Mouse (Mus musculus): ENCODE measurements around the gene Rbm48. TPM values are rescaled to one million over a fixed set of nuclear protein-coding genes. Genes with fewer than 3 reads are reported as not detected.
"Not testable (repeated sequence)": the region's sequence is repeated elsewhere in the genome, so short reads cannot be mapped to it uniquely, and the experiment has no call there.

Rbm48 gene
- 14.4 and 18.1 TPM in 2 replicates for polyA plus RNA-seq (2015; fragmentation: Nextera tagmentation; extraction: Ambion mirVana)

- Histone ChIP-seq H3K4me1 (peaks cover 15% of the 10 kb centered on the region), H3K27ac (0 out of 2 replicates have a peak within 1 kb of the TSS, but pooled peaks have one; percentile 35), H3K27me3 (no peaks in the 10 kb centered on the region), H3K9me3 (no peaks in the 10 kb centered on the region), H3K4me2 (peak within 1 kb of the TSS; percentile 85), H3K36me3 (peaks cover 13% of the 10 kb centered on the region), H3K9ac (peak within 1 kb of the TSS; percentile 70), H3K4me3 (peak within 1 kb of the TSS; percentile 60)
- WGBS: under 1% methylated on average over 31 of the region's 31 CpGs
- peak; percentile 82 for ATAC-seq (ENCODE audit: insufficient number of reproducible peaks, insufficient read depth, low FRiP score, low TSS enrichment, low read depth)
Measured at GRCm38 (mm10) chr5:3596399-3596766, at the start of gene Rbm48. Rbm48 (minus strand) TSS chr5:3596585.

GRCm38 (mm10) chr5:3645326-3645725 lies 48.9 kb upstream of the Rbm48 start:
- Histone ChIP-seq H3K27me3 (no peaks in the 10 kb centered on the region), H3K4me2 (peak overlapping the region; percentile 65)

DNA sequence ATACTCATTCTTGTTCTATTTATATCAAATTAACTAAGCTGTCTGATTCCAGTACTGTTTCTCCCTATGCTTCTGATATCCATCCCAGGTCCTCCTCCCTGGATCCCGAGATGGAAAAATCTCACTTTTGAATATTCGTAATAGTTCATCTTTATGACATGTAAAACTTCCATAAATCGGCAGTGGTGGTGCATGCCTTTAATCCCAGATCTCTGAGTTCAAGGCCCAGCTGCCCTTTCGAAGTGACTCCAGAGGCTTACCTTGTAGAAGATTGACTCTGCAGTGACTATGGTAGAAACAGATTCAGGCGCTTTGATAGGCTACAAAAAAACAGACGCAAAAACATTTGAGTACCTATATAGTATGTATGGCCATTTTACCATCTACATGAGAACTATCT lies 48.2 kb upstream of the Rbm48 start:
- H3K4me1 ChIP-seq: peaks cover 10% of the 10 kb centered on the region
- no peak overlapping the region for H3K9ac ChIP-seq
- WGBS: 95% methylated on average over 6 of the region's 6 CpGs
- H3K4me3 ChIP-seq: no peak overlapping the region
- no peak overlapping the region for H3K4me2 ChIP-seq
- H3K27me3 ChIP-seq: no peaks in the 10 kb centered on the region
- no peak overlapping the region for H3K27ac ChIP-seq
- no peaks in the 10 kb centered on the region for H3K9me3 ChIP-seq
- no peak for ATAC-seq (ENCODE audit: insufficient number of reproducible peaks, insufficient read depth, low FRiP score, low TSS enrichment, low read depth)
- H3K36me3 ChIP-seq: peaks cover 38% of the 10 kb centered on the region

More at GRCm38 (mm10) chr5:3645326-3645725, 48.9 kb upstream of the Rbm48 start:
- H3K27ac ChIP-seq: no peak overlapping the region
- H3K9ac ChIP-seq: 0 out of 2 replicates have a peak overlapping the region, but pooled peaks have one; percentile 52
- 0 out of 2 replicates have a peak overlapping the region, but pooled peaks have one; percentile 10 for H3K4me3 ChIP-seq
- 53% methylated on average over 6 of the region's 6 CpGs for WGBS
- no peak for ATAC-seq (ENCODE audit: insufficient number of reproducible peaks, insufficient read depth, low FRiP score, low TSS enrichment, low read depth)
- H3K36me3 ChIP-seq: peaks cover 34% of the 10 kb centered on the region
- no peaks in the 10 kb centered on the region for H3K9me3 ChIP-seq
- peaks cover 10% of the 10 kb centered on the region for H3K4me1 ChIP-seq

- WGBS: 78% methylated on average over 8 of the region's 8 CpGs
- Histone ChIP-seq H3K4me1 (no peaks in the 10 kb centered on the region), H3K27ac (no peak overlapping the region), H3K4me2 (no peak overlapping the region), H3K36me3 (peaks cover 41% of the 10 kb centered on the region), H3K27me3 (no peaks in the 10 kb centered on the region), H3K4me3 (no peak overlapping the region), H3K9ac (no peak overlapping the region), H3K9me3 (no peaks in the 10 kb centered on the region)
- no peak for ATAC-seq (ENCODE audit: insufficient number of reproducible peaks, insufficient read depth, low FRiP score, low TSS enrichment, low read depth)
Measured at GRCm38 (mm10) chr5:3635286-3635685, 38.9 kb upstream of the Rbm48 start.

- WGBS: 75% methylated on average over 4 of the region's 4 CpGs
- H3K27ac ChIP-seq: no peak overlapping the region
- ATAC-seq (ENCODE audit: insufficient number of reproducible peaks, insufficient read depth, low FRiP score, low TSS enrichment, low read depth): no peak
Measured at GRCm38 (mm10) chr5:3633951-3634350, 37.6 kb upstream of the Rbm48 start.

GRCm38 (mm10) chr5:3633315-3633714 lies 36.9 kb upstream of the Rbm48 start:
- H3K27ac ChIP-seq: no peak overlapping the region

More at GRCm38 (mm10) chr5:3633951-3634350, 37.6 kb upstream of the Rbm48 start:
- Histone ChIP-seq H3K4me1 (no peaks in the 10 kb centered on the region), H3K9ac (no peak overlapping the region), H3K27me3 (no peaks in the 10 kb centered on the region), H3K36me3 (peaks cover 43% of the 10 kb centered on the region), H3K9me3 (no peaks in the 10 kb centered on the region), H3K4me2 (no peak overlapping the region), H3K4me3 (no peak overlapping the region)

GRCm38 (mm10) chr5:3632285-3632684 lies 35.9 kb upstream of the Rbm48 start:
- WGBS: 69% methylated on average over 5 of the region's 5 CpGs
- no peak overlapping the region for H3K27ac ChIP-seq
- no peak overlapping the region for H3K4me3 ChIP-seq
- peaks cover 47% of the 10 kb centered on the region for H3K36me3 ChIP-seq
- H3K4me2 ChIP-seq: no peak overlapping the region
- no peak overlapping the region for H3K9ac ChIP-seq
- ATAC-seq (ENCODE audit: insufficient number of reproducible peaks, insufficient read depth, low FRiP score, low TSS enrichment, low read depth): no peak
- no peaks in the 10 kb centered on the region for H3K27me3 ChIP-seq
- H3K9me3 ChIP-seq: no peaks in the 10 kb centered on the region
- no peaks in the 10 kb centered on the region for H3K4me1 ChIP-seq

More at GRCm38 (mm10) chr5:3633315-3633714, 36.9 kb upstream of the Rbm48 start:
- Histone ChIP-seq H3K27me3 (no peaks in the 10 kb centered on the region), H3K4me3 (no peak overlapping the region), H3K4me1 (no peaks in the 10 kb centered on the region), H3K4me2 (no peak overlapping the region), H3K36me3 (peaks cover 44% of the 10 kb centered on the region), H3K9me3 (no peaks in the 10 kb centered on the region), H3K9ac (no peak overlapping the region)
- WGBS: 93% methylated on average over 13 of the region's 13 CpGs
- ATAC-seq (ENCODE audit: insufficient number of reproducible peaks, insufficient read depth, low FRiP score, low TSS enrichment, low read depth): no peak

DNA sequence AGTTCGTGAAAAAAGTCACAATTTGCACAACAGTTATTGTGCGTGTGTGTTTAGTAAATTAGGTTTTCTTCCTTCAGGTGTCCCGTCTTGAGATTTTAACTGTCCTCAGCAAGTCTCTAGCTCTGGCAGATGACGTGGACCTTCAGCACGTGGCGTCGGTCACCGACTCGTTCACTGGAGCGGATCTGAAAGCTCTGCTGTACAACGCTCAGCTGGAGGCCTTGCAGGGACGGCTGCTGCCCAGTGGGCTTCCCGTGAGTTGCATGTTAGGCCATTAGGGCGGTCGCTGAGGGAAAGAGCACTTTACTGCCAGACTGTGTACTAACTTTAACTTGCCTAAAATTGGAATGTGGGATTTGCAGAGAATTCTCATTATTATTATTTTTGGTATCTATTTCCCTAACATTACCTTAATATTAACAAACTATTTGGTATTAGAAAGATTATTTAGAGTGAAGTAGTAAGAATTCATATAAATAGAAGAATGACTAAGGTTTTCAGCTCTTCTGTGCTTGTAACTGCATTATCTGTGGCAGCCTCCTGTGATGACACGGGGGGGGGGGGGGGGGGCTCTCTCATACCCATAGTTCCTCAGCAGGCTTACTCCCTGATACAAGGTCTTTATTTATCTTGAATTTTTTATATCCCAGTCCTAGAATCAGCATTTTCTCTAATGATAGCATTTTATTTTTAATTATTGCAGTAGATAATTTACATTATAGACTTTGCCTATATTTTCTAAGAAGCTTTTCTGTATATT lies 35.3 kb upstream of the Rbm48 start:
- 76% methylated on average over 16 of the region's 16 CpGs for WGBS
- no peak overlapping the region for H3K27ac ChIP-seq
- ATAC-seq (ENCODE audit: insufficient number of reproducible peaks, insufficient read depth, low FRiP score, low TSS enrichment, low read depth): no peak
- H3K4me2 ChIP-seq: no peak overlapping the region
- H3K36me3 ChIP-seq: peaks cover 47% of the 10 kb centered on the region
- H3K9ac ChIP-seq: no peak overlapping the region
- no peaks in the 10 kb centered on the region for H3K27me3 ChIP-seq
- H3K4me1 ChIP-seq: no peaks in the 10 kb centered on the region
- no peaks in the 10 kb centered on the region for H3K9me3 ChIP-seq
- no peak overlapping the region for H3K4me3 ChIP-seq

DNA sequence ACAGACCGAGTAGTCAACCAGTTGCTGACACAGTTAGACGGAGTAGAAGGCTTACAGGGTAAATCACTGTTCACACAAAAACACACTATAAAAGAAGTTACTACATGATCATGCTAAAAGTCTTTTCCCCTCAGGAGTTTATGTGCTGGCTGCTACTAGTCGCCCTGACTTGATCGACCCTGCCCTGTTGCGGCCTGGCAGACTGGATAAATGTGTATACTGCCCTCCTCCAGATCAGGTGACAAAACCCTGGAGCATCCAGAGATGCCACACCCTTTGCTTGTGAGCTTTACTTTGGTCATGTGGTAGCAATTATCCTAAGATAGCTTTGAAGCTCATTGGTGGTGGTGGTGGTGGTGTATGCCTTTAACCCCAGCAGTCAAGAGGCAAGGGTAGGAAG lies 33.7 kb upstream of the Rbm48 start:
- ATAC-seq (ENCODE audit: insufficient number of reproducible peaks, insufficient read depth, low FRiP score, low TSS enrichment, low read depth): no peak
- Histone ChIP-seq H3K9me3 (no peaks in the 10 kb centered on the region), H3K4me2 (no peak overlapping the region), H3K4me3 (no peak overlapping the region), H3K27me3 (no peaks in the 10 kb centered on the region), H3K9ac (no peak overlapping the region), H3K36me3 (peaks cover 52% of the 10 kb centered on the region), H3K27ac (no peak overlapping the region), H3K4me1 (no peaks in the 10 kb centered on the region)
- 81% methylated on average over 5 of the region's 5 CpGs for WGBS

DNA sequence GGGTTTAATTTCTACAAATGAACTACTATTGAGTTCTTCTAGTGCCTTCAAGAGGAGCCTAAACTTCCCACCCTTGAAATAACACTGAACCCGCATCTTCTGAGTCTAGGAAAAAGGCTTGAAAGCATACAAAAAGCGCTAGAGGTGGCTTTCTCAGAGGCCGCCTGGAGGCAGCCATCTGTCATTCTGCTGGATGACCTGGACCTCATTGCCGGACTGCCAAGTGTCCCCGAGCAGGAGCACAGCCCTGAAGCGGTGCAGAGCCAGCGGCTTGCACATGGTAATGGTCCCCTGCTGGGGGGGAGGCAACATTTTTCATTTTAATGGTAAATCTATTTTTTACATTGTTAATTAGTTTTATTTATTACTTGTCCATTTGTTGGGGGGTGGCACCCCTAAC lies 24.1 kb upstream of the Rbm48 start:
- H3K4me3 ChIP-seq: no peak overlapping the region
- H3K9me3 ChIP-seq: no peaks in the 10 kb centered on the region
- no peaks in the 10 kb centered on the region for H3K27me3 ChIP-seq
- H3K36me3 ChIP-seq: peaks cover 53% of the 10 kb centered on the region
- no peak for ATAC-seq (ENCODE audit: insufficient number of reproducible peaks, insufficient read depth, low FRiP score, low TSS enrichment, low read depth)
- H3K4me1 ChIP-seq: no peaks in the 10 kb centered on the region
- no peak overlapping the region for H3K4me2 ChIP-seq
- H3K27ac ChIP-seq: no peak overlapping the region
- H3K9ac ChIP-seq: no peak overlapping the region
- WGBS: 94% methylated on average over 7 of the region's 7 CpGs

DNA sequence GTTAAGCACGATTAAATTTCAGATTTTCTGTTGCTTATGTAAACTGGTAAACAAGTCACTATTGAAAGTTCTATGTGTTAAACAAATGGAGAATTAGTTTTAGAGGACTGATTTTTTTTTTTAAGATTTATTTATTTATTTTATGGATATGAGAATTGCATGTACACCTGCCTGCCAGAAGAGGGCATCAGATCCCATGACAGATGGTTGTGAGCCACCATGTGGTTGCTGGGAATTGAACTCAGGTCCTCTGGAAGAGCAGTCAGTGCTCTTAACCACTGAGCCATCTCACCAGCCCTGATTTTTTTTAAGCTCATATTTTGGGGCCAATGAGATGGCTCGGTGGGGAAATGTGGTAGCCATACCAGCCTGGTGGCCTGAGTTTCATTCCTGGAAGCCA lies 15.4 kb upstream of the Rbm48 start:
- not testable (repeated sequence) for ATAC-seq (ENCODE audit: insufficient number of reproducible peaks, insufficient read depth, low FRiP score, low TSS enrichment, low read depth)

DNA sequence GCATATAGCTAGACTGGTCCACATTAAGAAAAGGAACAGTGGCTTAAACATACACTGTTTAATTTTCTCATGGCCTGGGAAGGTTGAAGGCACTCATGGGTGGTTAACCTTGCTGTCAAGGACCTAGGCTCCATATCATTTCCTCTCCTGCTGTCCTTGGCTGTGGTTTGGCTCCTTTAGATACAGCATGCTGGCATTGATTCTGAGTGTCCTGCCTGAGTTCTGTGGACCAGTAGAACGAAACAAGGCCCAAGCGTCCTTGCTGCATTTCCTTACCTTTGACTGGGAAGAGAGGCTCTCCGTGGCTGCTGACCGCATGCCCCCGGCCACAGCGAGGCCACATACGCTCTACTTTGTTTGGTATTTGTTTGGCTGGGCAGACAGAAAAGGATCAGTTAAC lies 12.9 kb upstream of the Rbm48 start:
- Histone ChIP-seq H3K9ac (no peak overlapping the region), H3K27ac (no peak overlapping the region), H3K9me3 (no peaks in the 10 kb centered on the region), H3K4me3 (no peak overlapping the region), H3K4me1 (no peaks in the 10 kb centered on the region), H3K36me3 (peaks cover 63% of the 10 kb centered on the region), H3K4me2 (no peak overlapping the region), H3K27me3 (no peaks in the 10 kb centered on the region)
- 90% methylated on average over 7 of the region's 7 CpGs for WGBS
- ATAC-seq (ENCODE audit: insufficient number of reproducible peaks, insufficient read depth, low FRiP score, low TSS enrichment, low read depth): no peak

More for the DNA sequence above, 15.4 kb upstream of the Rbm48 start:
- H3K9me3 ChIP-seq, H3K4me3 ChIP-seq, H3K4me1 ChIP-seq, H3K27me3 ChIP-seq, H3K27ac ChIP-seq, H3K4me2 ChIP-seq, H3K9ac ChIP-seq: not testable (repeated sequence)
- H3K36me3 ChIP-seq: peaks cover 55% of the 10 kb centered on the region
- WGBS: 89% methylated on average over 2 of the region's 2 CpGs
